Mouse (Mus musculus) CD8-positive naive resting alpha-beta T cell, adult 2 months (primary cell): ENCODE measurements around the gene Fancm.
"Not testable (repeated sequence)": the region's sequence is repeated elsewhere in the genome, so short reads cannot be mapped to it uniquely, and the experiment has no call there.

Source experiments
- DNase-seq, 2 experiments: peaks; one replicate each; pipeline ENCODE4 v3.0.0; 2022; ENCODE audit warnings: low read depth in 2 of 2, low spot score in 2 of 2

The Fancm gene

GRCm38 (mm10) chr12:65075085-65075732 is at the start of gene Fancm:
Gene Fancm, plus strand, starts transcription at chr12:65075603.
- DNase-seq: peak; percentile 87 to 88

GRCm38 (mm10) chr12:65035839-65036189 is 39.6 kb upstream of the Fancm start:
- no peak for DNase-seq

- peak; percentile 81 to 83 for DNase-seq
Observed at GRCm38 (mm10) chr12:65036190-65036870, 39.1 kb upstream of the Fancm start, which contains the start of gene Prpf39. Gene Prpf39, plus strand, starts transcription at chr12:65036333.

GRCm38 (mm10) chr12:65036892-65037545 is 38.4 kb upstream of the Fancm start:
- DNase-seq: no peak

- DNase-seq: no peak
Observed at GRCm38 (mm10) chr12:65037546-65037937, 37.9 kb upstream of the Fancm start.

GRCm38 (mm10) chr12:65048799-65049198 is 26.6 kb upstream of the Fancm start:
- DNase-seq: no peak

GRCm38 (mm10) chr12:65058203-65058602 is 17.2 kb upstream of the Fancm start:
- DNase-seq: no peak

GRCm38 (mm10) chr12:65061082-65061481 is 14.3 kb upstream of the Fancm start:
- DNase-seq: no peak

- peak; percentile 16 to 37 for DNase-seq
Observed at GRCm38 (mm10) chr12:65065241-65065640, 10.2 kb upstream of the Fancm start.

GRCm38 (mm10) chr12:65066234-65066633 is 9.2 kb upstream of the Fancm start:
- no peak for DNase-seq

GRCm38 (mm10) chr12:65068409-65068808 is 7.0 kb upstream of the Fancm start:
- DNase-seq: no peak

GRCm38 (mm10) chr12:65072911-65073610 is 2.3 kb upstream of the Fancm start:
- no peak for DNase-seq

- DNase-seq: peak; percentile 97
Observed at GRCm38 (mm10) chr12:65073611-65074178, 1.7 kb upstream of the Fancm start, which contains the start of gene Fkbp3. Gene Fkbp3, minus strand, starts transcription at chr12:65074007.

GRCm38 (mm10) chr12:65074651-65075050 is 752 bp upstream of the Fancm start:
- no peak for DNase-seq

- DNase-seq: no peak
Observed at GRCm38 (mm10) chr12:65075733-65076310, 419 bp downstream of the Fancm start.

- no peak for DNase-seq
Observed at GRCm38 (mm10) chr12:65076906-65077305, 1.5 kb downstream of the Fancm start.

- no peak for DNase-seq
Observed at GRCm38 (mm10) chr12:65108746-65109145, 33.3 kb downstream of the Fancm start.

GRCm38 (mm10) chr12:65111503-65111902 is 36.1 kb downstream of the Fancm start:
- no peak for DNase-seq

- DNase-seq: no peak
Observed at GRCm38 (mm10) chr12:65112811-65113210, 37.4 kb downstream of the Fancm start.

- no peak for DNase-seq
Observed at GRCm38 (mm10) chr12:65113925-65114324, 38.5 kb downstream of the Fancm start.

- DNase-seq: not testable (repeated sequence)
Observed at GRCm38 (mm10) chr12:65114978-65115377, 39.6 kb downstream of the Fancm start.
